Mouse (Mus musculus) liver, embryonic 13.5 days (tissue): ENCODE measurements around the gene Sufu. TPM values are rescaled to one million over a fixed set of nuclear protein-coding genes. Genes with fewer than 3 reads are reported as not detected.
A peak's percentile ranks its signal among the peaks of the same experiment; 100 is the strongest.

Source experiments
- ATAC-seq: fragments of 200-750 bp; cut with Nextera tagmentation; 2 replicates; pipeline ENCODE4 v1.8.0; 2017; ENCODE audit warnings: low read depth, mild to moderate bottlenecking, moderate number of reproducible peaks, moderate library complexity
- DNase-seq: peaks from one replicate; pipeline ENCODE4 v3.0.0; 2022
- H3K27ac ChIP-seq: fragments of 300-500 bp; sonication (generic); 2 replicates; pipeline ENCODE4 v1.5.1; 2015; ENCODE audit warnings: moderate library complexity, mild to moderate bottlenecking, inconsistent platforms
- H3K27me3 ChIP-seq: fragments of 300-500 bp; sonication (generic); 2 replicates; pipeline ENCODE4 v1.6.1; 2015; ENCODE audit warnings: mild to moderate bottlenecking, inconsistent platforms
- H3K36me3 ChIP-seq: fragments of 300-500 bp; sonication (generic); 2 replicates; pipeline ENCODE4 v1.6.1; 2015; ENCODE audit warnings: mild to moderate bottlenecking, inconsistent platforms
- H3K4me1 ChIP-seq: fragments of 300-500 bp; sonication (generic); replicated peaks from 2 replicates; pipeline ENCODE4 v1.6.1; 2015; ENCODE audit warnings: inconsistent platforms
- H3K4me2 ChIP-seq: fragments of 300-500 bp; sonication (generic); 2 replicates; pipeline ENCODE4 v1.6.1; 2015; ENCODE audit warnings: inconsistent platforms, mild to moderate bottlenecking, moderate library complexity
- H3K4me3 ChIP-seq: fragments of 300-500 bp; sonication (generic); replicated peaks from 2 replicates; pipeline ENCODE4 v1.5.1; 2015; ENCODE audit warnings: mild to moderate bottlenecking, inconsistent platforms
- H3K9ac ChIP-seq: fragments of 300-500 bp; sonication (generic); 2 replicates; pipeline ENCODE4 v1.6.1; 2015; ENCODE audit warnings: mild to moderate bottlenecking, inconsistent platforms
- H3K9me3 ChIP-seq: fragments of 300-500 bp; sonication (generic); replicated peaks from 2 replicates; pipeline ENCODE4 v1.6.1; 2016; ENCODE audit warnings: inconsistent platforms
- WGBS: fragments of 180-500 bp; shearing (Covaris S2); methylation state at CpG from one replicate; pipeline ENCODE4 v1.1.7; 2015; ENCODE audit not compliant: insufficient replicate concordance; 5-methylcytosine and 5-hydroxymethylcytosine counted together
- polyA plus RNA-seq: library from polyadenylated mRNA; unstranded; fragments of >200 nt; fragmentation: Nextera tagmentation; extraction: Ambion mirVana; gene quantifications from 2 replicates; pipeline ENCODE4 v1.2.1, GENCODE M21; 2015

Sufu gene
- polyA plus RNA-seq, 1 experiment from 2014 or later, result 6.3 TPM

DNA sequence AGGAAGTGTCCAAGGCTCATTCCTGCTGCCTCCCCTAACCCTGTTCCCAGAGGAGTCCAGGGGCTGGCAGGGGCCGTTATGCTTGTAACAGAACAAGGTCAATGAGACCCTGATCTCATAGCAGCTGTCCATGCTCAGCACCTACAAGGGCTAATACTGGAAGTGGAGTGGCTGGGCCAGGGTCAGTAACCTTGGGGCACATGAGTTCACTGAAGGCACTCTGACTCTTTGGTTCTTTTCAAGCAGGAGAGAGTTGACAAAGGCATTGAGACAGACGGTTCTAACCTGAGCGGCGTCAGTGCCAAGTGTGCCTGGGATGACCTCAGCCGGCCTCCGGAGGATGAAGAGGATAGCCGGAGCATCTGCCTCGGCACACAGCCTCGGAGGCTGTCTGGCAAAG lies 56.2 kb downstream of the Sufu start:
- ATAC-seq (no peak), DNase-seq (no peak)
- H3K27me3 ChIP-seq, result no peaks in the 10 kb centered on the region
- H3K9me3 ChIP-seq, result no peaks in the 10 kb centered on the region
- 0 out of 2 replicates have a peak, but pooled peaks cover 8% of the 10 kb centered on the region for H3K36me3 ChIP-seq
- no peak overlapping the region for H3K9ac ChIP-seq
- no peak overlapping the region for H3K4me3 ChIP-seq
- peak overlapping the region; percentile 93; the same call in 1 of the 2 replicates for H3K27ac ChIP-seq
- no peak overlapping the region for H3K4me2 ChIP-seq
- WGBS, result 82% methylated on average over 9 of the region's 9 CpGs
- H3K4me1 ChIP-seq, result peaks cover 71% of the 10 kb centered on the region

DNA sequence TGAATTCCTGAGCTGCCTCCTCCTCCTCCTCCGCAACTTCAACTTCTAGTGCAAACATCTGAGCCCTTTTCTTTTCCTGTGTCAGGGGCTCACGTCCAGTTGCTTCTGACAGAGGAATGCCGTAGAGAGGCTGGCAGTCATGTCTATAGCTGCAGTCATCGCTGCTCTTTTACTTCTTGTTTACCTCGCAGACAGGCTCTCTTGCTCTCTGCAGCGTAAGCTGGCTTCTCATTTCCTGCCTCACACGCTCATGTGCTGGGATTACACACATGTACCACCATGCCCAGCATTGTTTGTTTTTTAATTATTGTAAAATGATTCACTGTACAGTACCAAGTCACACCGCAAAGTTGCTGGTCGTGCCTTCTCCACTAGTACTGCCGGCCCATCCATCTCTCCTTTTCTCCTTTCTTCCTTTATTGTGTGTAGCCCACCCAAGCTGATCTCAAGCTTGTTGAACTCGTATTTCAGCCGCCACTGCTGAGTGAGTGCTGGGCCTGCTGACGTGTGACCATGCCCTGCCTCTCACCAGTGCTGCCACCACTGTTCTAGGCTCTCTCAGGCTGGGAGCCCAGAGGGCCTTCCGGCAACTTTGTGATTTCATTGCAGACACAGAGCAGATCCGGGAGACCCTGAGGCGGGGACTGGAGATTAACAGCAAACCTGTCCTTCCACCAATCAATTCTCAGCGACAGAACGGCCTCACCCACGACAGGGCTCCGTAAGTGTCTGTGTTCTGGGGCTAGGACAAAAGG lies 57.6 kb downstream of the Sufu start:
- H3K36me3 ChIP-seq, result 0 out of 2 replicates have a peak, but pooled peaks cover 13% of the 10 kb centered on the region
- H3K4me1 ChIP-seq, result peaks cover 75% of the 10 kb centered on the region
- H3K4me3 ChIP-seq, result peak overlapping the region; percentile 6; the same call in 1 of the 2 replicates
- no peaks in the 10 kb centered on the region for H3K9me3 ChIP-seq
- 28% methylated on average over 20 of the region's 20 CpGs for WGBS
- peak overlapping the region; percentile 58 for H3K4me2 ChIP-seq
- no peaks in the 10 kb centered on the region for H3K27me3 ChIP-seq
- ATAC-seq (peak; percentile 29), DNase-seq (no peak)
- H3K27ac ChIP-seq, result peak overlapping the region; percentile 93
- H3K9ac ChIP-seq, result peak overlapping the region; percentile 68

DNA sequence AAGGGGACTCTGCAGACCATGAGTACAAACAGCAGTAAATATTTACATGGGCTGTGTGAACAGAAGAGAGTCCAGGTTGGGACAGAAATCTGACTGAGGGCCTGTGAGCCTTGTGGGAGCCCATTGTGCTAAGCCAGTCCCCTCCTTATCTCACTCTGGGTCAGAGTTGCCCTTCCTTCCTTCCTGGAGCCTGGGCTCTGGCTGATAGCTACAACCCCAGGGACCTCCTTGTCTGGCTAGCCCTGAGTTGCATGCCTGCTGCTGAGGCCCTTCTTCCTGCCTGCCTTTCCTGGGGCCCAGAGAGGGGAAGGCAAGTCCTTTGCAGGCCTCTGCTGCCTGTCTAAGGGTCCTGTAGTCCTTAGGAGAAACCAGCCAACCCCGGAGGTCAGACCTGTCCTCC lies 58.3 kb downstream of the Sufu start:
- Histone ChIP-seq H3K4me2 (peak overlapping the region; percentile 58), H3K4me1 (peaks cover 81% of the 10 kb centered on the region), H3K4me3 (peak overlapping the region; percentile 6; the same call in 1 of the 2 replicates), H3K9ac (peak overlapping the region; percentile 68), H3K27ac (peak overlapping the region; percentile 93), H3K27me3 (no peaks in the 10 kb centered on the region), H3K9me3 (no peaks in the 10 kb centered on the region), H3K36me3 (0 out of 2 replicates have a peak, but pooled peaks cover 13% of the 10 kb centered on the region)
- peak; percentile 93 for ATAC-seq
- 0% methylated on average over 1 of the region's 1 CpGs for WGBS
- peak; percentile 77 for DNase-seq

DNA sequence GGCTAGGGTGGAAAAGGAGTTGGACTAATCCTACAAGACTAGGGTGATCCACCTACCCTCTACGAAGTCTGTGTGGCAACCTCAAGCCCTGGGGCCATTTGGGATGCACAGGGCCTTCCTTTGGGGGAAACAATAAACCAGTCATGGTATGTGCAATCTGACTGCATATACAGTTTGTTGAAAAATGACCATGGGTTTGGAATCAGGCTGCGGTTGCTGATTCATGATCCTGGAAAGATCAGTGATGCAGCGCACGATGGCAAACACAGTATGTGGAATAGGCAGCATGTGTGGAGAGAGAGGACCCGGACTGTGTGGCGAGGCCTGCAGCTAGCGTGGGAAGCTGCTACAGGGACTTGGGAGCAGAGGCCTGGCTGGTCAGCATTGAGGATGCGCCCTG lies 58.9 kb downstream of the Sufu start:
- Histone ChIP-seq H3K36me3 (0 out of 2 replicates have a peak, but pooled peaks cover 13% of the 10 kb centered on the region), H3K9me3 (no peaks in the 10 kb centered on the region), H3K27me3 (no peaks in the 10 kb centered on the region), H3K27ac (peak overlapping the region; percentile 93), H3K4me1 (peaks cover 81% of the 10 kb centered on the region), H3K9ac (peak overlapping the region; percentile 68), H3K4me3 (0 out of 2 replicates have a peak overlapping the region, but pooled peaks have one; percentile 6), H3K4me2 (peak overlapping the region; percentile 58)
- DNase-seq, result no peak
- 53% methylated on average over 8 of the region's 8 CpGs for WGBS
- 0 out of 2 replicates have a peak, but pooled peaks have one; percentile 2 for ATAC-seq

DNA sequence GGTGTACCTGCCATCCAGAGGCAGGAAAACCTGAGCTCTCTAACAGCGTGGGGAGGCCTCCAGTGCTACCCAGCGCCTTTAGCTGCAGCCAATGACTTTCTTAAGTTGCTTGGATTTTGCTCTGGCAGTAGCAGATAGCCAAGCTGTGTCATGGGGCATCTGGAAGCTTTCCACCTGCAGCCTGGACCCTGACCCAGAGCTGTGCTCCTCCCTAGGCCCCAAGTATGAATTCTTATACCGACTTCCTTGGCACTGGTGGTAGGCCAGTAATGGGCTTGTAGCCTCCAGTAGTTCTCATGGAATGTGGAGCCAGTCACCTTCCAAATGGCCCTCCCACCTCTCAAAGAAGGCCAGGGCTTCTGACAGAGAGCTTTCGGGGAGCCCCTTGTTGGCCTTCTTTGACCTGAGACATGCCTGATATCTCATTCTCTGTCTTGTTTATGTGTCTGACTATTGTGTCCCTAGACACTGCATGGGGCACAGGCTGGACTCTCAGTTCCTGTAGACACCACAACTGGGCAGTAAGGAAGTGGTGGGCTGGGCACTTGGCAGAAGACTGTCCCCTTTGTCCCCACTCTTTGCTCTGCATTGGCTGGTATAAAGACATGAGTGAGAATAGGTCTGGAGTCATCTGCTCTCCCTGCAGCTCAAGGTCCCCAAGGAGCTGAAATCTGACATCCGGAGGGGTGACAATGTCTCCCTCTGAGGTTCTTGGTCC lies 59.5 kb downstream of the Sufu start:
- Histone ChIP-seq H3K36me3 (0 out of 2 replicates have a peak, but pooled peaks cover 10% of the 10 kb centered on the region), H3K27ac (peak overlapping the region; percentile 93), H3K27me3 (no peaks in the 10 kb centered on the region), H3K4me3 (no peak overlapping the region), H3K9ac (peak overlapping the region; percentile 68), H3K9me3 (no peaks in the 10 kb centered on the region), H3K4me1 (peaks cover 81% of the 10 kb centered on the region), H3K4me2 (peak overlapping the region; percentile 58)
- 44% methylated on average over 5 of the region's 5 CpGs for WGBS
- ATAC-seq (0 out of 2 replicates have a peak, but pooled peaks have one; percentile 1), DNase-seq (no peak)

DNA sequence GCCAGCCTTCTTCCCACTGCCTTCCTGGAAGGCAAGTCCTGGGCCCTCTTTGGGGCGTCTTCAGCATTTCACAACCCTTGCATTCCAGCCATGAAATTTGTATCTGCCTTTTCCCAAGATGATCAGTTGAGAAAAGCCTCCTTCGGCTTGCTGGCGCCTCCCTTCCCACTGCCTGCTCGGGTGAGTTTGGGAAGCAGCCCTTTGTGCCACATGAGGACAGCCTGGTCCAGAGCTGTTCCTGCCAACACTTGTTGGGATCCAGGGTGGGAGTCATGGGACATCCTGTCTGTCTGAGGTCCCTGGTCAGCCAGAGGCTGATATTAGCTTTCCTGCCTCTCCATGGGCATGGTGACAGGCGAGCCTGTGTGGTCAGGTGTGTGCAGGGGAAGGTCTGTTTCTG lies 61.1 kb downstream of the Sufu start:
- 79% methylated on average over 5 of the region's 5 CpGs for WGBS
- Histone ChIP-seq H3K4me2 (no peak overlapping the region), H3K9ac (no peak overlapping the region), H3K4me1 (peaks cover 69% of the 10 kb centered on the region), H3K27me3 (no peaks in the 10 kb centered on the region), H3K27ac (no peak overlapping the region), H3K4me3 (no peak overlapping the region), H3K9me3 (no peaks in the 10 kb centered on the region), H3K36me3 (0 out of 2 replicates have a peak, but pooled peaks cover 16% of the 10 kb centered on the region)
- ATAC-seq, result no peak
- no peak for DNase-seq

DNA sequence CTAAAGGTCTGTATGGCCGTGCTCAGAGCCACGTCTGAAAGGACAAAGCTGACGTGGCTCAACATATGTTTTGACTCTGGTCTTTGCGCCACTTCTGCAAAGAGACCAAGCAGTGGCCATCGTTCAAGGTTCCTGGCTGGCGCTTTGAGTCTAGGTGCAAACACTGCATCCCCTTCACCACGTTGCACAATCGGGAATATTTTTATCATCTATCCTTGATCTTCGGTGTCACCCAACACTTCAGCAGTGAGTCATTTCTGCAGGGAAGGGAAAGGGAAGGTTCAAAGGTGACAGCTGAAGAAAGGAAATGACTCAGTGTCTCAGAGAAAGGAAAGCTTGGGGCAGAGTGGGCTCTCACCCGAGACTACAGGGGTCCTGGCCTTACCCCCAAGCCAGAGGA lies 62.6 kb downstream of the Sufu start:
- DNase-seq (no peak), ATAC-seq (no peak)
- 45% methylated on average over 10 of the region's 10 CpGs for WGBS
- Histone ChIP-seq H3K4me2 (no peak overlapping the region), H3K4me3 (no peak overlapping the region), H3K9ac (no peak overlapping the region), H3K9me3 (no peaks in the 10 kb centered on the region), H3K36me3 (peaks cover 16% of the 10 kb centered on the region; the same call in 1 of the 2 replicates), H3K4me1 (peaks cover 55% of the 10 kb centered on the region), H3K27ac (peak overlapping the region; percentile 59), H3K27me3 (no peaks in the 10 kb centered on the region)

DNA sequence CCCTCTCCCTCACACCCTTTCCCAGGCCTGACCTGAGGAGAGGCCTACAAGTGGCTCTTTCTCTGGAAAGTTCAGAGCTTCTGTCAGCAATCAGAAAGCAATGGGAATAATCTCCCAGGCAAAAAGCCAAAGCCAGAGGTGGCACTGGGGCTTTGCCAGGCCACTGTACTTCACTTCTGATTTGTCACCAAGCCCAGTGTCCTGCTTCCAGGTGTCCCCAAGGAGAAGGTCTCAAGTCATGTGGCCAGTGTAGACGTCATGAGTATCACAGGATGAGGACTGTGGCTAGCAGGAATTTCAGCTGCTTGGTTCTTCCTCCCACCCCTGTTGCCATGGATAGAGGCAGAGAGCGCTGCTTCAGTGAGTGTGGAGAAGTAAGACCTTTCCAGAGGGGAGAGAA lies 63.2 kb downstream of the Sufu start:
- H3K9me3 ChIP-seq, result no peaks in the 10 kb centered on the region
- no peak for DNase-seq

DNA sequence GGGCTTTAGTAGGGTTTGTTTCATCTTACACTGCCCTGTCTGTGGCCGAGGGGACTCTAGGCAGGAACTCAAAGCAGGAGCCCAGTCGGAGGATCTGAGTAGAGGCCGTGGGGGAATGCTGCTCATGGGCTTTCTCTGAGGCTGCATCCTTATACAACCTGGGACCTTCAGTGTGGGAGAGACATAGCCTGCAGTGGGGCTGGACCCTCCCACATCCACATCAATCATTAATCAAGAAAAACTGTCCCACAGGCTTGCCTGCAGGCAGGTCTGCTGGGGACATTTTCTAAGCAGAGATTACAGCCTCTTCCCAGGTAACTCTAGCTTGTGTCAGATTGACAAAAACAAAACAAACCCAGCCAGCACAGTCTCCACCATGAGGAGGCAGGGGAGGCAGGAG lies 65.9 kb downstream of the Sufu start:
- peaks cover 38% of the 10 kb centered on the region for H3K4me1 ChIP-seq
- H3K36me3 ChIP-seq, result peaks cover 16% of the 10 kb centered on the region; the same call in 1 of the 2 replicates
- H3K27ac ChIP-seq, result no peak overlapping the region
- no peaks in the 10 kb centered on the region for H3K27me3 ChIP-seq
- ATAC-seq (0 out of 2 replicates have a peak, but pooled peaks have one; percentile 18), DNase-seq (no peak)
- no peak overlapping the region for H3K9ac ChIP-seq
- no peaks in the 10 kb centered on the region for H3K9me3 ChIP-seq
- 69% methylated on average over 3 of the region's 3 CpGs for WGBS
- H3K4me3 ChIP-seq, result no peak overlapping the region
- no peak overlapping the region for H3K4me2 ChIP-seq

More for the DNA sequence above, 63.2 kb downstream of the Sufu start:
- peaks cover 16% of the 10 kb centered on the region; the same call in 1 of the 2 replicates for H3K36me3 ChIP-seq
- H3K4me2 ChIP-seq, result no peak overlapping the region
- H3K27me3 ChIP-seq, result no peaks in the 10 kb centered on the region
- peaks cover 48% of the 10 kb centered on the region for H3K4me1 ChIP-seq
- H3K27ac ChIP-seq, result peak overlapping the region; percentile 59; the same call in 1 of the 2 replicates
- H3K9ac ChIP-seq, result no peak overlapping the region
- no peak overlapping the region for H3K4me3 ChIP-seq
- WGBS, result 73% methylated on average over 2 of the region's 2 CpGs
- ATAC-seq, result no peak

DNA sequence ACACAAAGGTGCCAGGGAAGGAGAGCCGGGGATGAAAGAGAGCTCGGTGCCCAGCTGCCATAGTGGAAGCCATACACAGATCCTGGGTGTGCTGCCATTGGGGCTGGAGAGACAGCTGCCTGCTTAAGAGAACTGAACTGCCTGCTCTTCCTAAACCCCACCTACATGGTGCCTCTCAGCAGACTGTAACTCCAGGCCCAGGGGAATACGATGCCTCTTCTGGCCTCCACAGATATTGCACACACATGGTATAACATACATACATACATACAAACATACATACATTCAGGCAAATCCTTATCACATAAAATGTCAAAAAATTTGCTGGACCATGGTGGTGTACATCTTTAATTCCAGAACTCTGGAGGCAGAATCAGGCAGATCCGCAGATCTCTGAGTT lies 66.8 kb downstream of the Sufu start:
- Histone ChIP-seq H3K4me3 (no peak overlapping the region), H3K9me3 (no peaks in the 10 kb centered on the region), H3K36me3 (peaks cover 11% of the 10 kb centered on the region; the same call in 1 of the 2 replicates), H3K4me2 (no peak overlapping the region), H3K27me3 (no peaks in the 10 kb centered on the region), H3K9ac (no peak overlapping the region), H3K27ac (no peak overlapping the region), H3K4me1 (peaks cover 31% of the 10 kb centered on the region)
- no peak for DNase-seq
- 86% methylated on average over 4 of the region's 4 CpGs for WGBS
- no peak for ATAC-seq

DNA sequence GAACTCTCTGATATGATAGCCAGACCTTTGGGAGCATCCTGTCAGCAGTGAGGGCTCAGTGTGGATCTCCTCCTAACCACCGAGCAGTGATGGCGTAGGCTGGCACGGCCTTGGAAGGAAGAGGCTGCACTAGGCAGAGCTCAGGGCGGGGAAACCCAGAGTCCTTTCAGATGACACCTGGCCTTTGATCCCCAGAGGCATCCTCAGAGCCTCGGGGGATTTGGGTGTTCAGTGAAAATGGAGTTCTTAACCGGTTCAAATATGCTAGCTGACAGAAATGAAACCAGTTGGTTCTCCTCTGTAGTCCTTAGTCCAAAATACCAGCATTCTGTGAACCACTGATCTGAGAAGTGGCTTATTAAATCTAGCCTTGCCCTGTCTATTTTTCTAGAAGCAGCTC lies 69.5 kb downstream of the Sufu start:
- no peak for ATAC-seq
- Histone ChIP-seq H3K36me3 (peaks cover 8% of the 10 kb centered on the region; the same call in 1 of the 2 replicates), H3K27me3 (no peaks in the 10 kb centered on the region), H3K9me3 (no peaks in the 10 kb centered on the region), H3K27ac (no peak overlapping the region), H3K4me1 (peaks cover 35% of the 10 kb centered on the region), H3K9ac (no peak overlapping the region), H3K4me3 (no peak overlapping the region), H3K4me2 (no peak overlapping the region)
- no peak for DNase-seq
- WGBS, result 68% methylated on average over 6 of the region's 6 CpGs
